Mouse (Mus musculus): ENCODE measurements at regions not wholly inside any gene's neighbourhood (a gene's known extent, or its start where the extent isn't known, plus 50 kb on each side); places are given as distances from the start of the nearest gene placed in this dataset.

GRCm38 (mm10) chr11:114567045-114567780, 101.1 kb upstream of the Rpl38 start:
- H3K4me3 ChIP-seq (replicated peaks; ENCODE audit: control insufficient read depth, low read depth, low read length), result no peak overlapping the region
- 19% methylated on average over 20 of the region's 20 CpGs for WGBS
- no peaks in the 10 kb centered on the region for H3K4me1 ChIP-seq (ENCODE audit: control insufficient read depth, insufficient read depth, low read length)
- TF ChIP-seq CTCF (IDR thresholded peaks at IDR 0.05; ENCODE audit: control insufficient read depth, insufficient read depth, low read length) (no peak), POLR2A (IDR thresholded peaks at IDR 0.05; ENCODE audit: borderline replicate concordance, control insufficient read depth, low read depth, low read length) (no peak)
- no peak overlapping the region for H3K27ac ChIP-seq (ENCODE audit: control insufficient read depth, insufficient read depth, low read depth, low read length, poor library complexity)

- TF ChIP-seq POLR2A (IDR thresholded peaks at IDR 0.05; ENCODE audit: borderline replicate concordance, control insufficient read depth, low read depth, low read length) (no peak), CTCF (IDR thresholded peaks at IDR 0.05; ENCODE audit: control insufficient read depth, insufficient read depth, low read length) (peak; percentile 32; the same call in 1 of the 2 replicates)
- no peak overlapping the region for H3K27ac ChIP-seq (ENCODE audit: control insufficient read depth, insufficient read depth, low read depth, low read length, poor library complexity)
- 83% methylated on average over 2 of the region's 2 CpGs for WGBS
- H3K4me1 ChIP-seq (ENCODE audit: control insufficient read depth, insufficient read depth, low read length), result no peaks in the 10 kb centered on the region
- H3K4me3 ChIP-seq (replicated peaks; ENCODE audit: control insufficient read depth, low read depth, low read length), result no peak overlapping the region
Observed at GRCm38 (mm10) chr11:114564949-114565348, 103.4 kb upstream of the Rpl38 start.

GRCm38 (mm10) chr11:114563172-114563571, 105.2 kb upstream of the Rpl38 start:
- no peak for TF ChIP-seq CTCF (IDR thresholded peaks at IDR 0.05; ENCODE audit: control insufficient read depth, insufficient read depth, low read length)
- TF ChIP-seq POLR2A (IDR thresholded peaks at IDR 0.05; ENCODE audit: borderline replicate concordance, control insufficient read depth, low read depth, low read length), result no peak
- 81% methylated on average over 9 of the region's 9 CpGs for WGBS
- no peaks in the 10 kb centered on the region for H3K4me1 ChIP-seq (ENCODE audit: control insufficient read depth, insufficient read depth, low read length)
- no peak overlapping the region for H3K4me3 ChIP-seq (replicated peaks; ENCODE audit: control insufficient read depth, low read depth, low read length)
- no peak overlapping the region for H3K27ac ChIP-seq (ENCODE audit: control insufficient read depth, insufficient read depth, low read depth, low read length, poor library complexity)

- 30% methylated on average over 5 of the region's 5 CpGs for WGBS
- no peaks in the 10 kb centered on the region for H3K4me1 ChIP-seq (ENCODE audit: control insufficient read depth, insufficient read depth, low read length)
- TF ChIP-seq CTCF (IDR thresholded peaks at IDR 0.05; ENCODE audit: control insufficient read depth, insufficient read depth, low read length), result no peak
- TF ChIP-seq POLR2A (IDR thresholded peaks at IDR 0.05; ENCODE audit: borderline replicate concordance, control insufficient read depth, low read depth, low read length), result no peak
Observed at GRCm38 (mm10) chr11:114554576-114554975, 113.7 kb upstream of the Rpl38 start.

GRCm38 (mm10) chr11:114553992-114554391, 114.3 kb upstream of the Rpl38 start:
- Histone ChIP-seq H3K27ac (ENCODE audit: control insufficient read depth, insufficient read depth, low read depth, low read length, poor library complexity) (peak overlapping the region; percentile 23; the same call in 1 of the 2 replicates), H3K4me3 (replicated peaks; ENCODE audit: control insufficient read depth, low read depth, low read length) (no peak overlapping the region)
- under 1% methylated on average over 13 of the region's 13 CpGs for WGBS

More at GRCm38 (mm10) chr11:114554576-114554975, 113.7 kb upstream of the Rpl38 start:
- H3K27ac ChIP-seq (ENCODE audit: control insufficient read depth, insufficient read depth, low read depth, low read length, poor library complexity), result no peak overlapping the region; the same call in 1 of the 2 replicates
- no peak overlapping the region for H3K4me3 ChIP-seq (replicated peaks; ENCODE audit: control insufficient read depth, low read depth, low read length)

GRCm38 (mm10) chr11:114552176-114552575, 116.1 kb upstream of the Rpl38 start:
- no peak overlapping the region for H3K4me3 ChIP-seq (replicated peaks; ENCODE audit: control insufficient read depth, low read depth, low read length)
- H3K4me1 ChIP-seq (ENCODE audit: control insufficient read depth, insufficient read depth, low read length), result no peaks in the 10 kb centered on the region
- 89% methylated on average over 7 of the region's 7 CpGs for WGBS
- no peak overlapping the region for H3K27ac ChIP-seq (ENCODE audit: control insufficient read depth, insufficient read depth, low read depth, low read length, poor library complexity)
- TF ChIP-seq POLR2A (IDR thresholded peaks at IDR 0.05; ENCODE audit: borderline replicate concordance, control insufficient read depth, low read depth, low read length), result no peak
- TF ChIP-seq CTCF (IDR thresholded peaks at IDR 0.05; ENCODE audit: control insufficient read depth, insufficient read depth, low read length), result no peak

More at GRCm38 (mm10) chr11:114553992-114554391, 114.3 kb upstream of the Rpl38 start:
- H3K4me1 ChIP-seq (ENCODE audit: control insufficient read depth, insufficient read depth, low read length), result no peaks in the 10 kb centered on the region
- TF ChIP-seq CTCF (IDR thresholded peaks at IDR 0.05; ENCODE audit: control insufficient read depth, insufficient read depth, low read length) (no peak), POLR2A (IDR thresholded peaks at IDR 0.05; ENCODE audit: borderline replicate concordance, control insufficient read depth, low read depth, low read length) (no peak)

- H3K4me3 ChIP-seq (replicated peaks; ENCODE audit: control insufficient read depth, low read depth, low read length), result no peak overlapping the region
- no peaks in the 10 kb centered on the region for H3K4me1 ChIP-seq (ENCODE audit: control insufficient read depth, insufficient read depth, low read length)
- no peak overlapping the region for H3K27ac ChIP-seq (ENCODE audit: control insufficient read depth, insufficient read depth, low read depth, low read length, poor library complexity)
- no peak for TF ChIP-seq POLR2A (IDR thresholded peaks at IDR 0.05; ENCODE audit: borderline replicate concordance, control insufficient read depth, low read depth, low read length)
- no peak for TF ChIP-seq CTCF (IDR thresholded peaks at IDR 0.05; ENCODE audit: control insufficient read depth, insufficient read depth, low read length)
- 92% methylated on average over 4 of the region's 4 CpGs for WGBS
Observed at GRCm38 (mm10) chr11:114551262-114551661, 117.1 kb upstream of the Rpl38 start.

- WGBS, result 80% methylated on average over 5 of the region's 5 CpGs
- Histone ChIP-seq H3K27ac (ENCODE audit: control insufficient read depth, insufficient read depth, low read depth, low read length, poor library complexity) (no peak overlapping the region), H3K4me3 (replicated peaks; ENCODE audit: control insufficient read depth, low read depth, low read length) (no peak overlapping the region), H3K4me1 (ENCODE audit: control insufficient read depth, insufficient read depth, low read length) (no peaks in the 10 kb centered on the region; the same call in 1 of the 2 replicates)
- TF ChIP-seq POLR2A (IDR thresholded peaks at IDR 0.05; ENCODE audit: borderline replicate concordance, control insufficient read depth, low read depth, low read length), result no peak
- TF ChIP-seq CTCF (IDR thresholded peaks at IDR 0.05; ENCODE audit: control insufficient read depth, insufficient read depth, low read length), result no peak
Observed at GRCm38 (mm10) chr11:114548658-114549057, 119.7 kb upstream of the Rpl38 start.
